Mouse (Mus musculus): ENCODE results near the gene Il4ra. TPM values are rescaled to one million over a fixed set of nuclear protein-coding genes. Genes with fewer than 3 reads are reported as not detected.
A peak's percentile ranks its signal among the peaks of the same experiment; 100 is the strongest.

Gene Il4ra
- total RNA-seq, 2 experiments from 2014 or later = 17.0 to 23.6 TPM

GRCm38 (mm10) chr7:125549916-125550315 is 2.0 kb upstream of the Il4ra start:
- DNase-seq = no peak

GRCm38 (mm10) chr7:125550881-125551381 is 989 bp upstream of the Il4ra start:
- DNase-seq = peak; percentile 75 to 85

GRCm38 (mm10) chr7:125552851-125553555 is 1.1 kb downstream of the Il4ra start:
- no peak for DNase-seq

- DNase-seq = no peak
Measured at GRCm38 (mm10) chr7:125553653-125554428, 1.9 kb downstream of the Il4ra start.

- DNase-seq = peak in 1 of 2 experiments; percentile 45
Measured at GRCm38 (mm10) chr7:125554456-125555114, 2.7 kb downstream of the Il4ra start.

DNA sequence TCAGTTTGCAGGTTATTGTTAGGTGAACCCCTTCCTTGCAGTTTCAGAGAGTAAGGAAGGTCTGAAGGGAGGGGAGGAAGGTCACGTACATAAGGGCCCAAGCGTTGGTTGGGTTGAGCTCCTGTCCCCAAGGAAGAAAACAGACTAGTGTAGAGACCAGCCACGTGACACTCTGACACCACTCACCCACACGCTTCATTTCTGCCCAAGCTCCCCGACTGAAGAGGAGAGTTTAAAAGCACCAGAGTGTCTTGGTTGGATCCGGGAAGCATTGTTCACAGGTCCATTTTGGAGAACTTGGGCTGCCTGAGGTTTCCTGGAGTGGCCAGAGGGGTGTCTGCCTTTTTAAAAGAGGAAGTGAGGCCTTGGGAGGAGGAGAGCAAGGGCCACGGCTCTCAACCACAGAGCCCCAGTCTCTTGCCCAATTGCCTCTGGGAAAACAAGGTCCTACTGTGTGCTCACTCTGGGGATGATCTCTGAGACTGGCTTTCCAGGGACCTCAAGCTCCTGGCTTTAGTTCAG is 3.5 kb downstream of the Il4ra start:
- peak; percentile 51 to 74 for DNase-seq

GRCm38 (mm10) chr7:125556096-125556495 is 4.2 kb downstream of the Il4ra start:
- no peak for DNase-seq

DNA sequence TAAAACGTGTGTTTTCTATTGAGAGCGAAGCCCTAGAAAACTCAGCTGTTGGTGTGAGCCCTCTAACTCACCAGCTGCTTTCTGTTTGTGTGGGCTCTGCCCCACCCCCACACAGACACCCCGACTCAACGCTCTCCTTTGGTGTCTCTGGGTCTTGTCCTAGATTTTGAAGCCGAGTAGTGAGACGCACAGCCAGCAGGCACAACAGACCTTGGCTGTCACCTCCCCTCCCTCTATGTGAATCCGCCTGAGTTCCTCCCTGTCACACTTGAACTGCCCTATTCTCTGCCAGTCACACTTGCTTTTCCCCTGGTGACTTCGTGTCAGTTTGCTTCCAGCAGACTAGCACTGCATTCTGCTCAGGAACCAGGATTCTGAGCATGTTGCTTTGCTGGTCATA is 4.9 kb downstream of the Il4ra start:
- DNase-seq = peak in 1 of 2 experiments; percentile 50

DNA sequence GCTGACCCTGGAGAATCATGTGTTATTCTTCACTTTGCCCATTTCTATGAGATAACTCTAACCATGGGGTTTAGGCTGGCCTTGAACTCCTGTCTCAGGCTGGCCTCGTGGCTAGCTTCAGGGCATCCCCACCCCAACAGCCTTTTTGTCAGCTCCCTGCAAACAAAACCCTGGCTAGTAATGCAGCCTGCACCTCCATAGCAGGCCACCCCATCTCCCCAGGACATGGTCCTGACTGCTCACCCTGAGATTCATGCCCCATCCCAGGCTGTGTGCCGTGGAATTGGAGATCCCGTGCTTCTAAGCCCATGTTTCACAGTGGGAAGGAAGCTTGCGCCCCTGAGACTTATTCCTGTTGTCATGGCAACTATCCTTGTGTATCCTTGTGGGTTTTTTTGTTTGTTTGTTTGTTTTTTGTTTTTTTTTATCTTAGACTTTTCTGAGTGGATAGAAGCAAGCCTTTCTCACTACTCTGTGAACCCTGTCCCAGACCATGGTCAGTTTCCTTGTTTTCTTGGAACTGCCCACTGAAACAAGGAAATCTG is 6.6 kb downstream of the Il4ra start:
- no peak for DNase-seq

DNA sequence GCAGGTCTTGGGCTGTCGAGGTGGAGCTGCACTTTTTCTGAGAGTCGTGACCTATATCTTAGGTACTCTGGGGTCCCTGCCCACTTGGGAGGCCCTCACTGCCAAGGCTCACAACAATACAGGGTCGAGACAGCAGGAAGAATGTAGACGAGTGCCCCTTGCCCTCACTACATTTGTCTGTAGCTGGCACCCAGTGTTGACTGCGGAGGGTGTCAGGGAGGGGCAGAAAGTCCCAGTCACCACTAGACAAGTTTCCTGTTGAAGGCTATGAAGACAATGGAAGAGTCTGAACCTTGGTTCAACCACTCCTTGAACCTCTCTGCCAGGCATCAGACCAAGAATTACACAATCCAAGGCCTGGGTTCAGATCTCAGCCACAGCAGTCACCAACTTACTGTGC is 7.1 kb downstream of the Il4ra start:
- DNase-seq = peak; percentile 54 to 56

GRCm38 (mm10) chr7:125559537-125559936 is 7.6 kb downstream of the Il4ra start:
- peak; percentile 65 to 81 for DNase-seq

GRCm38 (mm10) chr7:125560146-125560785 is 8.3 kb downstream of the Il4ra start:
- peak; percentile 74 to 81 for DNase-seq

GRCm38 (mm10) chr7:125561085-125561690 is 9.3 kb downstream of the Il4ra start:
- peak; percentile 91 to 96 for DNase-seq

DNA sequence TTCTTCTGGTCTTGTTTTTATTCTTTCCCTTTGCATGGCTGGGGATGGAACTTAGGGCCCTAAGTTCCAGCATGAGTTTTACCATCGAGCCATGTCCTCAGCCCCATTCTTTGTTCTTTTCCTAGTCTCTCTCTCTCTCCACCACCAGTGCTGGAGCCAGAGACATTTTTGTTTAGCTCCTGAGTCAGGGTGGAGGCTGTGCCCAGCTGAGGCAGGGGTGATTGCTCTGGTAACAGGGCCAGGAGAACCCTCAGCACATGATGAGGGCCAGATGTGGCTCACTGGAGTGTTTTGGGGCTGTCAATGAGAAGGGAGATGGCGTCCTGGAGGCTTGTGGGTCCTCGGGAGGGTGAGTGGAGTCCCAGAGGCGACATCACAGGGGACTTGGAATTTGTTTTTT is 10.5 kb downstream of the Il4ra start:
- DNase-seq = peak in 1 of 2 experiments; percentile 23

GRCm38 (mm10) chr7:125563093-125563492 is 11.2 kb downstream of the Il4ra start:
- DNase-seq = no peak

DNA sequence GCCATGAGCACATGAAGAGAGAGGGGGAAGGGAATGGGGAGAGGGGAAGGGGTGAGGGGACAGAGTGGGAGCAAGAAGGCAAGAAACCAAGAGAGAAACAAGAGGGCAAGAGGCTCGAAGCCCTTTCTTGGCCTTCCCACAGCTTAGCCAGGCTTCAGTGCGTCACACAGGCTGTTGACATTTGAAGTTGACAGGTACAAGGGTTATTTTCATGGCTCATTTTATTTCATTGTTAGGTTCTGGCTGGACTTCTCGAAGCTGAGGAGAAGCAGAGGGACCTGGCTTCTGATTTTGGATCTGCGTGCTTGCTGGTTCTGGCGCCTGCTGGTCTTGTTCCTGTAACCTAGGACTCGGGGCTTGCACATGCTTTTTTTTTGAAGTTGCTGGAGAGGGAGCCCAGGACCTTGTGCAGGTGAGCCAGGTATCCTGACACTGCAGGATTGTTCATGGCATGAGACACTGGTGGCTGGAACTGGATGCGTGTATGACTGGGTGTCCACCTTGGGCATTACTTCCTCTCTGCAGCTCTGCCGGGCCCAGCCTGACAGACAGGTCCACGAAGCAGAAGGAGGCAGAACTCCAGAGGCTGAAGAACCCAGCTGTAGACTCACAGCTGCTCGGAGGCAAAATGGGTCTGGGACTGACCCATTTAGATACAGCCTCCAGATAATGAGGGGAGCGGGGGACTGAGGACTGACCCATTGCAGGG is 12.6 kb downstream of the Il4ra start:
- peak in 1 of 2 experiments; percentile 4 for DNase-seq

DNA sequence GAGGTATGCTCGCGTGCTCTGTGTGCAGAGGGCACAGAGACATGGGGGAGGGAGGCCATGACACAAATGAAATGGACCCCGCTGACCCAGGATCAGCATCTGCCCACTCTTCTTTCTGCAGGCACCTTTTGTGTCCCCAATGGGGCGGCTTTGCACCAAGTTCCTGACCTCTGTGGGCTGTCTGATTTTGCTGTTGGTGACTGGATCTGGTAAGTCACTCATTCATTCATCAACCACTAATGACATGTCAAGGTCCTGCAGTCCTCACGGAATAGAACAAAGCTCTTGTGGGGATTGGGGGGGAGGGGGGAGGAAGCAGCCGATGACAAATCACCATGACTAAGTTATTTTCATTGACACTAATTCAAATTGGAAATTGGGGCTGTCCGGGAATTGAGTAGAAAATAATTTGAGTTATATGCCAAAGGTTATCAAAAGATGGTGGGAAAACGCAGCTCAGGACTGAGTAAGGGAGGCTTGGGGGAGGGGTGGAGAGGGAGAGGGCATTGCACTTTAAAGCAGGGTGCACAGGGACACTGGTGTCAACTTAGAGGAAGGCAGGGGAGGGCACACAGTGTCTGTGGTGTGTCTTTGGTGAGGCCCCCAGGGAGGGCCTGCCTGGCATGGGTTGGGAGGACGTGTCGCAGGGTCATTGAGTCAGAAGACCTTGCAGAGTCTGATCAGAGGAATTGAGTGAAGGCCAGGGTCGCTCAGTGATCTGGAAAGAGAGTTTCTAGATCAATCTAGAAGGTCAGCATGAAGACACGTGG is 13.8 kb downstream of the Il4ra start:
- DNase-seq = no peak

GRCm38 (mm10) chr7:125566420-125566819 is 14.5 kb downstream of the Il4ra start:
- DNase-seq = peak in 1 of 2 experiments; percentile 40

DNA sequence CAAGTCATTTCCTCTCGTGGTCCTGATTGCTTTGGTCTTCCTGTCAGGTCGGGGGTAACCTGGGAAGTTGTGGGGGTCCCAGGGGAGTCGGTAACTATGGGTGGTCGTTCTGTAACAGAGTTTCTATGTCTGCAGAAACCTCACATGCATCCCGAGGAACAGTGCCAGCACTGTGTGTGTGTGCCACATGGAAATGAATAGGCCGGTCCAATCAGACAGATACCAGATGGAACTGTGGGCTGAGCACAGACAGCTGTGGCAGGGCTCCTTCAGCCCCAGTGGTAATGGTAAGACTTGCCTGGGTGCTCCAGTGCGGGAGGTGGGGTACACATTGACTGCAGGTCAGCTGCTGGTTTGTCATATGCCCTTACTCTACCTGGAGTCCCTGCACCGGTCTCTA is 17.0 kb downstream of the Il4ra start:
- no peak for DNase-seq

DNA sequence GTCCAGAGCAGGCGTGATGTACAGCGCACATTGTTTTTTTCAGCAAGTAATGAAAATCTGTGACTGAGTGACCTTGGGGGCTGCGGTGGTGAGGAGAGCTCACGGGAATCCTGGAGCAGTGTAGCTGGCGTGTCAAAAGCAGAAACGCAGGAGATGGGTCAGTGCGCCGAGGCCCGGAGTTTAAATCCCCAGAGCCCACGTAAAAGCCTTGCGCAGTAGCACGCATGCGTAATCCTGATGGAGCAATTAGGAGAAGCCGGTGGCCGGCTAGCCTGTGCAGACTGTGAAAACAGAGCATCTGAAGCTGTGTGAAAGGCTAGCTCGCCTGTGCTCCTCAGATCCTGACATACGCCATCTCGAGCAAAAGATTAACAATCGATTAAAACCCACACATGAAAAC is 20.0 kb downstream of the Il4ra start:
- DNase-seq = no peak
